Mouse (Mus musculus) heart, embryonic 11.5 days (tissue): ENCODE measurements around the gene Slc38a6. TPM values are rescaled to one million over a fixed set of nuclear protein-coding genes. Genes with fewer than 3 reads are reported as not detected.

ENCODE experiments used
- ATAC-seq: fragments of 200-750 bp; cut with Nextera tagmentation; replicated peaks from 2 replicates; pipeline ENCODE4 v1.8.0; 2017; ENCODE audit warnings: moderate library complexity; ENCODE audit not compliant: insufficient number of reproducible peaks, low FRiP score, low TSS enrichment
- H3K27ac ChIP-seq: fragments of 300-500 bp; sonication (generic); 2 replicates; pipeline ENCODE4 v1.5.1; 2014; ENCODE audit warnings: mild to moderate bottlenecking, low read depth, low read length
- H3K27me3 ChIP-seq: fragments of 300-500 bp; sonication (generic); 2 replicates; pipeline ENCODE4 v1.6.1; 2014; ENCODE audit warnings: mild to moderate bottlenecking, low read length, mixed read lengths; ENCODE audit not compliant: control insufficient read depth, insufficient read depth
- H3K36me3 ChIP-seq: fragments of 300-500 bp; sonication (generic); 2 replicates; pipeline ENCODE4 v1.6.1; 2014; ENCODE audit warnings: mild to moderate bottlenecking, low read length, moderate library complexity, mixed read lengths; ENCODE audit not compliant: control insufficient read depth, insufficient read depth
- H3K4me1 ChIP-seq: fragments of 300-500 bp; sonication (generic); 2 replicates; pipeline ENCODE4 v1.6.1; 2014; ENCODE audit warnings: low read length; ENCODE audit not compliant: control insufficient read depth, insufficient read depth
- H3K4me2 ChIP-seq: fragments of 300-500 bp; sonication (generic); 2 replicates; pipeline ENCODE4 v1.6.1; 2014; ENCODE audit warnings: mild to moderate bottlenecking, moderate library complexity
- H3K4me3 ChIP-seq: fragments of 300-500 bp; sonication (generic); 2 replicates; pipeline ENCODE4 v1.5.1; 2014; ENCODE audit warnings: low read depth, low read length
- H3K9ac ChIP-seq: fragments of 300-500 bp; sonication (generic); 2 replicates; pipeline ENCODE4 v1.6.1; 2014; ENCODE audit warnings: mild to moderate bottlenecking, low read depth, low read length, moderate library complexity
- H3K9me3 ChIP-seq: fragments of 300-500 bp; sonication (generic); replicated peaks from 2 replicates; pipeline ENCODE4 v1.6.1; 2016; ENCODE audit warnings: low read length; ENCODE audit not compliant: control insufficient read depth
- WGBS: fragments of 180-500 bp; shearing (Covaris S2); extraction: QIAGEN DNeasy Blood & Tissue Kit; methylation state at CpG from one replicate; pipeline ENCODE4 v1.1.7; 2014; ENCODE audit not compliant: insufficient replicate concordance; 5-methylcytosine and 5-hydroxymethylcytosine counted together
- polyA plus RNA-seq: library from polyadenylated mRNA; unstranded; fragments of >200 nt; fragmentation: Nextera tagmentation; extraction: Ambion mirVana; gene quantifications from 2 replicates; pipeline ENCODE4 v1.2.1, GENCODE M21; 2014

The Slc38a6 gene
- polyA plus RNA-seq, 1 experiment from 2014 or later, result 8.7 TPM

- 84% methylated on average over 1 of the region's 1 CpGs for WGBS
- Histone ChIP-seq H3K4me3 (no peak overlapping the region), H3K4me2 (no peak overlapping the region), H3K27me3 (no peaks in the 10 kb centered on the region), H3K36me3 (no peaks in the 10 kb centered on the region; the same call in 1 of the 2 replicates), H3K27ac (no peak overlapping the region), H3K9ac (no peak overlapping the region), H3K4me1 (no peaks in the 10 kb centered on the region), H3K9me3 (no peaks in the 10 kb centered on the region)
- no peak for ATAC-seq
Observed at GRCm38 (mm10) chr12:73268497-73268896, 18.1 kb upstream of the Slc38a6 start.

GRCm38 (mm10) chr12:73269531-73269930 is 17.0 kb upstream of the Slc38a6 start:
- no peaks in the 10 kb centered on the region for H3K27me3 ChIP-seq

GRCm38 (mm10) chr12:73269933-73270332 is 16.6 kb upstream of the Slc38a6 start:
- ATAC-seq, result no peak
- H3K4me3 ChIP-seq, result no peak overlapping the region
- no peak overlapping the region for H3K4me2 ChIP-seq
- no peaks in the 10 kb centered on the region for H3K27me3 ChIP-seq
- no peak overlapping the region for H3K9ac ChIP-seq
- H3K9me3 ChIP-seq, result no peaks in the 10 kb centered on the region
- WGBS, result 88% methylated on average over 4 of the region's 4 CpGs
- no peak overlapping the region for H3K27ac ChIP-seq
- H3K36me3 ChIP-seq, result no peaks in the 10 kb centered on the region; the same call in 1 of the 2 replicates
- H3K4me1 ChIP-seq, result no peaks in the 10 kb centered on the region

More at GRCm38 (mm10) chr12:73269531-73269930, 17.0 kb upstream of the Slc38a6 start:
- Histone ChIP-seq H3K4me3 (no peak overlapping the region), H3K9me3 (no peaks in the 10 kb centered on the region), H3K4me2 (no peak overlapping the region), H3K9ac (no peak overlapping the region), H3K4me1 (no peaks in the 10 kb centered on the region), H3K36me3 (no peaks in the 10 kb centered on the region; the same call in 1 of the 2 replicates), H3K27ac (no peak overlapping the region)
- no peak for ATAC-seq
- 84% methylated on average over 3 of the region's 3 CpGs for WGBS

GRCm38 (mm10) chr12:73274921-73275320 is 11.7 kb upstream of the Slc38a6 start:
- Histone ChIP-seq H3K36me3 (peaks cover 15% of the 10 kb centered on the region), H3K4me3 (no peak overlapping the region), H3K27me3 (no peaks in the 10 kb centered on the region), H3K4me2 (no peak overlapping the region), H3K9ac (no peak overlapping the region), H3K4me1 (no peaks in the 10 kb centered on the region), H3K27ac (no peak overlapping the region), H3K9me3 (no peaks in the 10 kb centered on the region)
- no peak for ATAC-seq
- WGBS, result 85% methylated on average over 3 of the region's 3 CpGs

- Histone ChIP-seq H3K4me2 (peak overlapping the region; percentile 60), H3K27ac (no peak overlapping the region), H3K27me3 (no peaks in the 10 kb centered on the region), H3K9ac (no peak overlapping the region), H3K9me3 (no peaks in the 10 kb centered on the region), H3K4me1 (peaks cover 22% of the 10 kb centered on the region), H3K36me3 (0 out of 2 replicates have a peak, but pooled peaks cover 2% of the 10 kb centered on the region), H3K4me3 (no peak overlapping the region)
- no peak for ATAC-seq
- 54% methylated on average over 8 of the region's 8 CpGs for WGBS
Observed at GRCm38 (mm10) chr12:73287609-73288008, 1.0 kb downstream of the Slc38a6 start.

- H3K4me2 ChIP-seq, result no peak overlapping the region
- H3K27me3 ChIP-seq, result no peaks in the 10 kb centered on the region
- no peaks in the 10 kb centered on the region for H3K36me3 ChIP-seq
- WGBS, result 67% methylated on average over 3 of the region's 3 CpGs
- no peak overlapping the region for H3K27ac ChIP-seq
- H3K9me3 ChIP-seq, result no peaks in the 10 kb centered on the region
- no peak for ATAC-seq
- no peak overlapping the region for H3K9ac ChIP-seq
- peaks cover 22% of the 10 kb centered on the region for H3K4me1 ChIP-seq
- no peak overlapping the region for H3K4me3 ChIP-seq
Observed at GRCm38 (mm10) chr12:73288626-73289025, 2.0 kb downstream of the Slc38a6 start.

GRCm38 (mm10) chr12:73294884-73295283 is 8.3 kb downstream of the Slc38a6 start:
- Histone ChIP-seq H3K9ac (no peak overlapping the region), H3K27ac (no peak overlapping the region), H3K27me3 (no peaks in the 10 kb centered on the region), H3K9me3 (no peaks in the 10 kb centered on the region), H3K36me3 (peaks cover 4% of the 10 kb centered on the region; the same call in 1 of the 2 replicates), H3K4me2 (no peak overlapping the region), H3K4me1 (no peaks in the 10 kb centered on the region), H3K4me3 (no peak overlapping the region)
- ATAC-seq, result no peak

GRCm38 (mm10) chr12:73295505-73296140 is 9.0 kb downstream of the Slc38a6 start:
- ATAC-seq, result no peak
- Histone ChIP-seq H3K27ac (no peak overlapping the region), H3K27me3 (no peaks in the 10 kb centered on the region), H3K4me1 (no peaks in the 10 kb centered on the region), H3K4me2 (no peak overlapping the region), H3K4me3 (no peak overlapping the region), H3K9ac (no peak overlapping the region), H3K36me3 (peaks cover 4% of the 10 kb centered on the region; the same call in 1 of the 2 replicates), H3K9me3 (no peaks in the 10 kb centered on the region)
- WGBS, result 80% methylated on average over 11 of the region's 11 CpGs

- Histone ChIP-seq H3K36me3 (peaks cover 4% of the 10 kb centered on the region; the same call in 1 of the 2 replicates), H3K4me2 (no peak overlapping the region), H3K27ac (no peak overlapping the region), H3K9ac (no peak overlapping the region), H3K27me3 (no peaks in the 10 kb centered on the region), H3K4me3 (no peak overlapping the region), H3K9me3 (no peaks in the 10 kb centered on the region), H3K4me1 (no peaks in the 10 kb centered on the region)
- no peak for ATAC-seq
- 90% methylated on average over 5 of the region's 5 CpGs for WGBS
Observed at GRCm38 (mm10) chr12:73298621-73299020, 12.0 kb downstream of the Slc38a6 start.
